Mouse (Mus musculus) gastrocnemius, adult 2 months (tissue): Measurements from ENCODE around the gene Anxa9. TPM values are rescaled to one million over a fixed set of nuclear protein-coding genes. Genes with fewer than 3 reads are reported as not detected.
A peak's percentile ranks its signal among the peaks of the same experiment; 100 is the strongest.

Experiments used
- DNase-seq: peaks from one replicate; pipeline ENCODE4 v3.0.0; 2022
- H3K27ac ChIP-seq: fragments of 200-600 bp; 2 replicates; pipeline ENCODE4 v1.8.1; 2022; ENCODE audit warnings: mild to moderate bottlenecking
- H3K4me3 ChIP-seq: fragments of 200-600 bp; 2 replicates; pipeline ENCODE4 v1.8.1; 2022; ENCODE audit warnings: mild to moderate bottlenecking, moderate library complexity
- CTCF ChIP-seq: fragments of 200-600 bp; IDR thresholded peaks from 2 replicates; pipeline ENCODE4 v1.8.1; 2022; ENCODE audit warnings: antibody characterized with exemption, mild to moderate bottlenecking, moderate library complexity
- intact Hi-C: fragments of 180-260 bp; cut with DNase I; formaldehyde crosslinking; loops from one replicate; pipeline ENCODE4 v1.15.1; 2025
- total RNA-seq, 2 experiments: library from RNA; stranded (reverse); gene quantifications; 2 replicates each; pipeline ENCODE4 v1.2.3; 2021

The Anxa9 gene
- total RNA-seq, 2 experiments from 2014 or later = not detected

DNA sequence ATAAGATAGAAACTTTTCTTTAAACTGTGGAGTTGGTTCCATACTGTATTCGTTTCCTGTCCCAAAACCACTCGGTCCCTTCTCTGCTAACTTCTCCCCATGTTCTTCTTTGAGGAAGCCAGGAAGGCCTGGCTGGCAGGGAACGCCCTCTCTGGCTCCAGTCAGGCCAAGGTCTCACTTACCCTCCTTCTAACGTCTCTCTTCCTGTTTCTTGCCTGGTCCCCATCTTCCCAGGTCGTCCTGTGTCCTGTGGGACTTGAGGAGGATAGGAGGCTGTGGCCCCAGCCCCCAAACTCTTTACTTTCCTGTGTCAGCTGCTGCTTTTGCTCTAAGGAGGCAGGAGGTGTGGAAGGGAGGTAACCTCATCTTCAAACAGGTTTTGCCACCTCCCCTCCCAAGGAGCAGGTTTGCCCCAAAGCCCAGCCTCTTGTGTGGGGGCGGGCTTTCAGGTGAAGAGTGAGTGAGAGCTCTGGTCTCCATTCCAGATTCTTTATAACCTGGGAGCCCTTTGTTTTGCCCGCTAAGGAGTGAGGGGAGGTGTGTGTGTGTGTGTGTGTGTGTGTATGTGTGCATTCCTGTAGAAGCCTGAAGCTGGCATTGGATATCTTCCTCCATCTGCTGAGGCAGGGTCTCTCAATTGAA, 56.1 kb downstream of the Anxa9 start, which contains the start of gene Bnipl:
Gene Bnipl (minus strand): TSS at position 411 of the 642 bp plus-strand sequence.
- no peak for TF ChIP-seq CTCF
- intact Hi-C loops = no loop called here
- no peak within 1 kb of the TSS for H3K4me3 ChIP-seq
- DNase-seq = no peak
- H3K27ac ChIP-seq = no peak within 1 kb of the TSS

DNA sequence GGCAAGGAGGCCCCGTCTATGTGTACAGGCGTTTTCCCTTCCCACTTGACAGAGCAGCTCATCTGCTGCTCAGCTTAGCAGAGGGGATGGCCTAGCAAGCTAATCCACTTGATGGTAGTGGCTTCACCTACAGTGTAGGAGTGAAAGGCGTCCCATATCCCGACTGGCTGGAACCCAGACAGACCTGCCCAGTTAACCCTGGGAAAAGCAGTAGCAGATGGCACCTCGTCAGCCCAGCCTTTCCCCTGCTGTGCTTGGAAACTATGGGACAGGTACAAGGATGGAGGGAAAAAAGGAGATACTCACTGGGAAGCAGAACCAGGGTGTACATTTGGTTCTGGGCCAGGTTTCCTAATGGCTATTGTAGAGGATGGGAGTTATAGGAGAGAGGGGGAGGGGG, 56.6 kb downstream of the Anxa9 start:
- intact Hi-C loops = no loop called here
- Histone ChIP-seq H3K27ac (no peak overlapping the region), H3K4me3 (no peak overlapping the region)
- no peak for DNase-seq
- no peak for TF ChIP-seq CTCF

DNA sequence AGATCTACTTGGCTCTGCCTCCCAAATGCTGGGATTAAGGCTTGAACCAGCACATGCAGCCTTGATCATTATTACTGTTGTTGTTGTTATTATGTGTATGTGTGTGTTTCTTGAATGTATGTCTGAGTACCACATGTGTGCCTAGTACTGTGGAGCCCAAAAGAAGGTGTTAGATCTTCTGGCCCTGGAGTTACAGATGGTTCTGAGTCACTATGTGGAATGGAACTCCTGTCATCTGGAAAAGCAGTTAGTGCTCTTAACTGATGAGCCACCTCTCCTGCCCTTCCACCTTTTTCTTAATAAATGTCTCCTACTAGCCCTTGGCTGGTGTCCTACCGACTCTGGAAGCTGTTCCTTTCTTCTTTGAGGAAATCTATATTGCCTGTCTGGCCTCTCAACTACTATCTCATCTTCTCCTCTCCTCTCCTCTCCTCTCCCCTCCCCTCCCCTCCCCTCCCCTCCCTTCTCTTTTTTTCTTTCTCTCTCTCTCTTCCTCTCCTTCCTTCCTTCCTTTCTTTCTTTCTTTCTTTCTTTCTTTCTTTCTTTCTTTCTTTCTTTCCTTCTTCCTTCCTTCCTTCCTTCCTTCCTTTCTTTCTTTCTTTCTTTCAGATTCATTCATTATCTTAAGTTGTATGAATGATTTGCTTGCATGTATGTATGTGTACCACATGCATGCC, 59.2 kb downstream of the Anxa9 start:
- no peak for DNase-seq
- no peak overlapping the region for H3K4me3 ChIP-seq
- intact Hi-C loops = no loop called here
- no peak overlapping the region for H3K27ac ChIP-seq
- TF ChIP-seq CTCF = no peak

DNA sequence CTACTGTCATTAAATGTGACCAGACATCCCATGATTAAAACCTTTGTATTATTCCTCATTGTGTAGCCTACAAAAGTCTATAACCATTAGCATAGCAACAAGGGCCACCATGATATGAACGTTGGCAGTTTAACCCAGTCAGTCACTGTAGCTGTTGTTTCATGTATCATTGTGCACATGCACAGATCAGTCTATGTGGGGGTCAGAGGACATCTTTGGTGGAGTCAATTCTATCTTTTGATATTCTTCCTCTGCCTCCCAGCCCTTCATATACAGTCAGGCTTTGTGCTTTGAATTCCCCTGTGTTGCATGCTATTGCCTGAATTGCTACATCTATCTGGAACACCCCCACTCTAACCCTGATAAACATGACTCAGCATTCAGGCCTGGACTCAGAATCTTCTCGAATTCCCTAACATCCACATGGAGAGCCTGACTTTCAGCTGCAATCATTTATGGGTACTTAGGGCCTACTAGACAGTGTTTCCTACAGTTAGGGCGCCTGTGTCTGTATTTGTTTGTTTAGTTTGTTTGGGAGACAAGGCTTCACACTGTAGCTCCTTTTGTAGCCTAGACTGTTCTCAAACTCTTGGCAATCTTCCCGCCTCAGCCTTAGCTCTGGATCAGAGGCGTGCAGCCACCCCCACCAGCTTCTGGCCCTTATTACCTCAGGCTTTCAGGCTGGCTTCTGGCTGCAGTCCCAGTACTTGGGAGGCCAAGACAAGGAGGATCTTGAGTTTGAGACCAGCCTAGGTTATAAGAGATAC, 60.3 kb downstream of the Anxa9 start:
- TF ChIP-seq CTCF = no peak
- DNase-seq = no peak
- peak overlapping the region; percentile 31; the same call in 1 of the 2 replicates for H3K27ac ChIP-seq
- H3K4me3 ChIP-seq = no peak overlapping the region
- intact Hi-C loops = no loop called here

Other genes starting within 250 kb of the Anxa9 start
- 10 to 100 TPM; 23.1 to 26.5 TPM for gene Pip5k1a, start 200.2 kb downstream of the Anxa9 start, total RNA-seq
- gene Vps72, start 196.2 kb downstream of the Anxa9 start, total RNA-seq = 10 to 100 TPM; 48.9 to 73.2 TPM
- gene Tmod4, start 182.7 kb downstream of the Anxa9 start, total RNA-seq = 100 to 1,000 TPM; 598 to 814 TPM
- 10 to 100 TPM; 33.2 to 40.7 TPM for gene Scnm1, start 173.2 kb downstream of the Anxa9 start, total RNA-seq
- 1 to 10 TPM; 6.7 to 7.2 TPM for gene Lysmd1, start 173.1 kb downstream of the Anxa9 start, total RNA-seq
- under 1 TPM; 0.42 to 0.87 TPM for gene Tnfaip8l2, start 164.8 kb downstream of the Anxa9 start, total RNA-seq
- 100 to 1,000 TPM in 1 of 2 experiments, 10 to 100 TPM in 1; 83.4 to 105 TPM for gene Sema6c, start 146.7 kb downstream of the Anxa9 start, total RNA-seq
- 10 to 100 TPM in 1 of 2 experiments, 1 to 10 TPM in 1; 9.1 to 12.0 TPM for gene Gabpb2, start 89.3 kb downstream of the Anxa9 start, total RNA-seq
- gene Cdc42se1, start 78.4 kb downstream of the Anxa9 start, total RNA-seq = 10 to 100 TPM; 13.7 to 16.4 TPM
- 10 to 100 TPM; 52.0 to 84.9 TPM for gene Mllt11, start 75.0 kb downstream of the Anxa9 start, total RNA-seq
- under 1 TPM in 1 of 2 experiments, not detected in 1; 0.11 TPM for gene Gm128, start 65.6 kb downstream of the Anxa9 start, total RNA-seq
- under 1 TPM in 1 of 2 experiments, not detected in 1; 0.31 TPM for gene Bnipl, start 56.0 kb downstream of the Anxa9 start, total RNA-seq
- gene Mindy1, start 25.8 kb downstream of the Anxa9 start, total RNA-seq = 10 to 100 TPM; 23.9 to 26.4 TPM
- gene Prune1, start 25.1 kb downstream of the Anxa9 start, total RNA-seq = 10 to 100 TPM; 45.8 to 46.9 TPM
- 10 to 100 TPM; 19.6 to 23.4 TPM for gene Cers2, start 7.6 kb upstream of the Anxa9 start, total RNA-seq
- gene Setdb1, start 50.0 kb upstream of the Anxa9 start, total RNA-seq = 10 to 100 TPM; 10.6 to 11.7 TPM
- not detected for gene 4930558C23Rik, start 95.7 kb upstream of the Anxa9 start, total RNA-seq
- gene Arnt, start 127.2 kb upstream of the Anxa9 start, total RNA-seq = 10 to 100 TPM; 43.2 to 48.0 TPM
- gene Ctsk, start 192.1 kb upstream of the Anxa9 start, total RNA-seq = 1 to 10 TPM; 3.9 to 9.0 TPM
- gene Ctss, start 219.6 kb upstream of the Anxa9 start, total RNA-seq = 1 to 10 TPM; 2.1 to 4.6 TPM